Mouse (Mus musculus) fibroblast of lung, adult 2 months (primary cell): ENCODE results near the gene 2810408A11Rik.

Experiments
- DNase-seq: peaks from one replicate; pipeline ENCODE4 v3.0.0-alpha.2; 2011; ENCODE audit warnings: low read depth

Gene 2810408A11Rik

GRCm38 (mm10) chr11:69848021-69848420 lies 52.8 kb downstream of the 2810408A11Rik start:
- DNase-seq, result no peak
